Mouse (Mus musculus): Measurements from ENCODE around the gene Ccdc184. TPM values are rescaled to one million over a fixed set of nuclear protein-coding genes. Genes with fewer than 3 reads are reported as not detected.

Ccdc184 gene
- polyA plus RNA-seq, 1 experiment from 2014 or later: 42.6 TPM

GRCm38 (mm10) chr15:98135671-98136070 is 31.3 kb upstream of the Ccdc184 start:
- H3K9ac ChIP-seq (ENCODE audit: low read length): no peak overlapping the region
- no peaks in the 10 kb centered on the region for H3K27me3 ChIP-seq (replicated peaks; ENCODE audit: control insufficient read depth, insufficient read depth, low read length)
- H3K4me2 ChIP-seq (ENCODE audit: low read length): no peak overlapping the region
- WGBS: 95% methylated on average over 13 of the region's 13 CpGs
- peaks cover 91% of the 10 kb centered on the region for H3K36me3 ChIP-seq (ENCODE audit: control insufficient read depth, insufficient read depth, low read length)
- H3K4me1 ChIP-seq (ENCODE audit: control insufficient read depth, insufficient read depth, low read length): no peaks in the 10 kb centered on the region
- ATAC-seq: no peak
- DNase-seq (ENCODE audit: low spot score): no peak
- no peaks in the 10 kb centered on the region for H3K9me3 ChIP-seq (replicated peaks; ENCODE audit: control insufficient read depth, low read length)
- no peak overlapping the region for H3K4me3 ChIP-seq (ENCODE audit: low read depth, low read length)
- H3K27ac ChIP-seq (ENCODE audit: low read depth, low read length): no peak overlapping the region

- ATAC-seq (no peak), DNase-seq (ENCODE audit: low spot score) (no peak)
- Histone ChIP-seq H3K27me3 (replicated peaks; ENCODE audit: control insufficient read depth, insufficient read depth, low read length) (no peaks in the 10 kb centered on the region), H3K4me1 (ENCODE audit: control insufficient read depth, insufficient read depth, low read length) (no peaks in the 10 kb centered on the region), H3K9me3 (replicated peaks; ENCODE audit: control insufficient read depth, low read length) (no peaks in the 10 kb centered on the region), H3K36me3 (ENCODE audit: control insufficient read depth, insufficient read depth, low read length) (peaks cover 91% of the 10 kb centered on the region), H3K4me3 (ENCODE audit: low read depth, low read length) (no peak overlapping the region), H3K4me2 (ENCODE audit: low read length) (no peak overlapping the region), H3K9ac (ENCODE audit: low read length) (no peak overlapping the region), H3K27ac (ENCODE audit: low read depth, low read length) (no peak overlapping the region)
- WGBS: 93% methylated on average over 9 of the region's 9 CpGs
Measured at GRCm38 (mm10) chr15:98136871-98137270, 30.1 kb upstream of the Ccdc184 start.

GRCm38 (mm10) chr15:98139763-98140162 is 27.2 kb upstream of the Ccdc184 start:
- H3K4me2 ChIP-seq (ENCODE audit: low read length): no peak overlapping the region
- DNase-seq (ENCODE audit: low spot score) (no peak), ATAC-seq (no peak)
- WGBS: 82% methylated on average over 7 of the region's 7 CpGs
- H3K9me3 ChIP-seq (replicated peaks; ENCODE audit: control insufficient read depth, low read length): no peaks in the 10 kb centered on the region
- H3K36me3 ChIP-seq (ENCODE audit: control insufficient read depth, insufficient read depth, low read length): peaks cover 71% of the 10 kb centered on the region
- H3K4me3 ChIP-seq (ENCODE audit: low read depth, low read length): no peak overlapping the region
- no peak overlapping the region for H3K9ac ChIP-seq (ENCODE audit: low read length)
- H3K27ac ChIP-seq (ENCODE audit: low read depth, low read length): no peak overlapping the region
- H3K4me1 ChIP-seq (ENCODE audit: control insufficient read depth, insufficient read depth, low read length): peaks cover 5% of the 10 kb centered on the region; the same call in 1 of the 2 replicates
- no peaks in the 10 kb centered on the region for H3K27me3 ChIP-seq (replicated peaks; ENCODE audit: control insufficient read depth, insufficient read depth, low read length)

GRCm38 (mm10) chr15:98140809-98141208 is 26.1 kb upstream of the Ccdc184 start:
- Histone ChIP-seq H3K36me3 (ENCODE audit: control insufficient read depth, insufficient read depth, low read length) (peaks cover 61% of the 10 kb centered on the region), H3K27me3 (replicated peaks; ENCODE audit: control insufficient read depth, insufficient read depth, low read length) (no peaks in the 10 kb centered on the region), H3K4me1 (ENCODE audit: control insufficient read depth, insufficient read depth, low read length) (peaks cover 8% of the 10 kb centered on the region; the same call in 1 of the 2 replicates), H3K4me3 (ENCODE audit: low read depth, low read length) (no peak overlapping the region), H3K4me2 (ENCODE audit: low read length) (no peak overlapping the region), H3K9ac (ENCODE audit: low read length) (no peak overlapping the region), H3K9me3 (replicated peaks; ENCODE audit: control insufficient read depth, low read length) (no peaks in the 10 kb centered on the region), H3K27ac (ENCODE audit: low read depth, low read length) (no peak overlapping the region)
- no peak for DNase-seq (ENCODE audit: low spot score)
- 94% methylated on average over 5 of the region's 5 CpGs for WGBS
- ATAC-seq: no peak

- H3K9ac ChIP-seq (ENCODE audit: low read length): no peak overlapping the region
- H3K27me3 ChIP-seq (replicated peaks; ENCODE audit: control insufficient read depth, insufficient read depth, low read length): no peaks in the 10 kb centered on the region
- no peaks in the 10 kb centered on the region for H3K9me3 ChIP-seq (replicated peaks; ENCODE audit: control insufficient read depth, low read length)
- peaks cover 44% of the 10 kb centered on the region for H3K36me3 ChIP-seq (ENCODE audit: control insufficient read depth, insufficient read depth, low read length)
- peaks cover 8% of the 10 kb centered on the region; the same call in 1 of the 2 replicates for H3K4me1 ChIP-seq (ENCODE audit: control insufficient read depth, insufficient read depth, low read length)
- no peak for ATAC-seq
- DNase-seq (ENCODE audit: low spot score): no peak
- H3K27ac ChIP-seq (ENCODE audit: low read depth, low read length): no peak overlapping the region
- no peak overlapping the region for H3K4me3 ChIP-seq (ENCODE audit: low read depth, low read length)
- 81% methylated on average over 9 of the region's 10 CpGs for WGBS
- no peak overlapping the region for H3K4me2 ChIP-seq (ENCODE audit: low read length)
Measured at GRCm38 (mm10) chr15:98142515-98142914, 24.4 kb upstream of the Ccdc184 start.

- ATAC-seq: no peak; the same call in none of the 2 replicates
- Histone ChIP-seq H3K9ac (ENCODE audit: low read length) (peak overlapping the region; percentile 95), H3K4me3 (ENCODE audit: low read depth, low read length) (peak overlapping the region; percentile 97), H3K27ac (ENCODE audit: low read depth, low read length) (peak overlapping the region; percentile 58; the same call in 1 of the 2 replicates), H3K4me2 (ENCODE audit: low read length) (peak overlapping the region; percentile 96), H3K4me1 (ENCODE audit: control insufficient read depth, insufficient read depth, low read length) (peaks cover 8% of the 10 kb centered on the region; the same call in 1 of the 2 replicates), H3K36me3 (ENCODE audit: control insufficient read depth, insufficient read depth, low read length) (peaks cover 24% of the 10 kb centered on the region), H3K27me3 (replicated peaks; ENCODE audit: control insufficient read depth, insufficient read depth, low read length) (no peaks in the 10 kb centered on the region), H3K9me3 (replicated peaks; ENCODE audit: control insufficient read depth, low read length) (no peaks in the 10 kb centered on the region)
- WGBS: under 1% methylated on average over 34 of the region's 36 CpGs
- DNase-seq (ENCODE audit: low spot score): no peak
Measured at GRCm38 (mm10) chr15:98144861-98145507, 22.0 kb upstream of the Ccdc184 start.

- peak overlapping the region; percentile 97 for H3K4me3 ChIP-seq (ENCODE audit: low read depth, low read length)
Measured at GRCm38 (mm10) chr15:98145559-98146181, 21.3 kb upstream of the Ccdc184 start.

GRCm38 (mm10) chr15:98148356-98148755 is 18.6 kb upstream of the Ccdc184 start:
- no peak overlapping the region for H3K27ac ChIP-seq (ENCODE audit: low read depth, low read length)
- no peak overlapping the region for H3K9ac ChIP-seq (ENCODE audit: low read length)
- no peak overlapping the region for H3K4me3 ChIP-seq (ENCODE audit: low read depth, low read length)
- H3K4me2 ChIP-seq (ENCODE audit: low read length): no peak overlapping the region
- no peak for DNase-seq (ENCODE audit: low spot score)
- H3K9me3 ChIP-seq (replicated peaks; ENCODE audit: control insufficient read depth, low read length): no peaks in the 10 kb centered on the region
- H3K36me3 ChIP-seq (ENCODE audit: control insufficient read depth, insufficient read depth, low read length): no peaks in the 10 kb centered on the region
- peaks cover 8% of the 10 kb centered on the region; the same call in 1 of the 2 replicates for H3K4me1 ChIP-seq (ENCODE audit: control insufficient read depth, insufficient read depth, low read length)
- WGBS: 93% methylated on average over 3 of the region's 3 CpGs
- H3K27me3 ChIP-seq (replicated peaks; ENCODE audit: control insufficient read depth, insufficient read depth, low read length): no peaks in the 10 kb centered on the region
- no peak for ATAC-seq

More at GRCm38 (mm10) chr15:98145559-98146181, 21.3 kb upstream of the Ccdc184 start:
- Histone ChIP-seq H3K36me3 (ENCODE audit: control insufficient read depth, insufficient read depth, low read length) (peaks cover 19% of the 10 kb centered on the region), H3K9me3 (replicated peaks; ENCODE audit: control insufficient read depth, low read length) (no peaks in the 10 kb centered on the region), H3K9ac (ENCODE audit: low read length) (peak overlapping the region; percentile 95), H3K4me2 (ENCODE audit: low read length) (peak overlapping the region; percentile 96), H3K27me3 (replicated peaks; ENCODE audit: control insufficient read depth, insufficient read depth, low read length) (no peaks in the 10 kb centered on the region), H3K4me1 (ENCODE audit: control insufficient read depth, insufficient read depth, low read length) (peaks cover 8% of the 10 kb centered on the region; the same call in 1 of the 2 replicates), H3K27ac (ENCODE audit: low read depth, low read length) (peak overlapping the region; percentile 58; the same call in 1 of the 2 replicates)
- WGBS: under 1% methylated on average over 38 of the region's 38 CpGs
- DNase-seq (ENCODE audit: low spot score) (peak; percentile 96), ATAC-seq (peak; percentile 98)

GRCm38 (mm10) chr15:98149166-98149602 is 17.8 kb upstream of the Ccdc184 start:
- Histone ChIP-seq H3K27ac (ENCODE audit: low read depth, low read length) (no peak overlapping the region), H3K4me1 (ENCODE audit: control insufficient read depth, insufficient read depth, low read length) (peaks cover 8% of the 10 kb centered on the region; the same call in 1 of the 2 replicates), H3K4me2 (ENCODE audit: low read length) (no peak overlapping the region), H3K9me3 (replicated peaks; ENCODE audit: control insufficient read depth, low read length) (no peaks in the 10 kb centered on the region), H3K36me3 (ENCODE audit: control insufficient read depth, insufficient read depth, low read length) (no peaks in the 10 kb centered on the region), H3K9ac (ENCODE audit: low read length) (no peak overlapping the region), H3K4me3 (ENCODE audit: low read depth, low read length) (no peak overlapping the region), H3K27me3 (replicated peaks; ENCODE audit: control insufficient read depth, insufficient read depth, low read length) (no peaks in the 10 kb centered on the region)
- DNase-seq (ENCODE audit: low spot score) (no peak), ATAC-seq (no peak)
- 81% methylated on average over 10 of the region's 10 CpGs for WGBS

Measured in forebrain, embryonic 14.5 days (tissue).